Mouse (Mus musculus): ENCODE measurements around the gene Helz. TPM values are rescaled to one million over a fixed set of nuclear protein-coding genes. Genes with fewer than 3 reads are reported as not detected.

Helz gene
- total RNA-seq, 1 experiment, result 43.5 TPM

- H3K4me3 ChIP-seq (ENCODE audit: insufficient read depth in 1 of 2, low read depth in 1 of 2, low read length in 2 of 2, poor library complexity in 1 of 2, severe bottlenecking in 1 of 2), result no peak overlapping the region
- H3K36me3 ChIP-seq (ENCODE audit: control insufficient read depth, insufficient read depth, low read length, poor library complexity, severe bottlenecking), result peaks cover 41% of the 10 kb centered on the region
- no peak overlapping the region for H3K27ac ChIP-seq (ENCODE audit: insufficient read depth, low read depth, low read length, poor library complexity, severe bottlenecking)
- in situ Hi-C loops (cut with MboI; ENCODE audit: low sequenced_read_pairs in 2 of 2, unreplicated experiment in 2 of 2), result no loop called here
- no peaks in the 10 kb centered on the region for H3K4me1 ChIP-seq (ENCODE audit: control insufficient read depth in 2 of 2, insufficient read depth in 2 of 2, low read length in 2 of 2, poor library complexity in 1 of 2)
- H3K9me3 ChIP-seq (ENCODE audit: control insufficient read depth, insufficient read depth, low read depth, low read length), result no peaks in the 10 kb centered on the region
- DNase-seq (ENCODE audit: low read depth, low spot score), result no peak
- no peak for TF ChIP-seq HCFC1 (IDR thresholded peaks at IDR 0.05; ENCODE audit: borderline replicate concordance, insufficient read depth, low read length)
- H3K9ac ChIP-seq (ENCODE audit: insufficient read depth, low read depth, low read length, poor library complexity, severe bottlenecking), result no peak overlapping the region
These were observed 100.9 kb downstream of the Helz start for GRCm38 (mm10) chr11:107648668-107649067.

GRCm38 (mm10) chr11:107649458-107649857, 101.7 kb downstream of the Helz start:
- in situ Hi-C loops (cut with MboI; ENCODE audit: low sequenced_read_pairs in 2 of 2, unreplicated experiment in 2 of 2), result no loop called here
- Histone ChIP-seq H3K4me1 (ENCODE audit: control insufficient read depth in 2 of 2, insufficient read depth in 2 of 2, low read length in 2 of 2, poor library complexity in 1 of 2) (no peaks in the 10 kb centered on the region), H3K36me3 (ENCODE audit: control insufficient read depth, insufficient read depth, low read length, poor library complexity, severe bottlenecking) (peaks cover 38% of the 10 kb centered on the region)

GRCm38 (mm10) chr11:107650422-107651051, 102.8 kb downstream of the Helz start:
- H3K4me1 ChIP-seq (ENCODE audit: control insufficient read depth in 2 of 2, insufficient read depth in 2 of 2, low read length in 2 of 2, poor library complexity in 1 of 2), result no peaks in the 10 kb centered on the region
- no peak overlapping the region for H3K27ac ChIP-seq (ENCODE audit: insufficient read depth, low read depth, low read length, poor library complexity, severe bottlenecking)
- H3K9ac ChIP-seq (ENCODE audit: insufficient read depth, low read depth, low read length, poor library complexity, severe bottlenecking), result no peak overlapping the region
- H3K36me3 ChIP-seq (ENCODE audit: control insufficient read depth, insufficient read depth, low read length, poor library complexity, severe bottlenecking), result peaks cover 38% of the 10 kb centered on the region
- no peaks in the 10 kb centered on the region for H3K9me3 ChIP-seq (ENCODE audit: control insufficient read depth, insufficient read depth, low read depth, low read length)
- DNase-seq (ENCODE audit: low read depth, low spot score), result no peak
- no peak overlapping the region for H3K4me3 ChIP-seq (ENCODE audit: insufficient read depth in 1 of 2, low read depth in 1 of 2, low read length in 2 of 2, poor library complexity in 1 of 2, severe bottlenecking in 1 of 2)
- in situ Hi-C loops (cut with MboI; ENCODE audit: low sequenced_read_pairs in 2 of 2, unreplicated experiment in 2 of 2), result no loop called here
- no peak for TF ChIP-seq CHD2 (IDR thresholded peaks at IDR 0.05; ENCODE audit: low read depth, low read length)
- TF ChIP-seq ZC3H11A (IDR thresholded peaks at IDR 0.05; ENCODE audit: borderline replicate concordance, low read depth, low read length), result no peak
- TF ChIP-seq HCFC1 (IDR thresholded peaks at IDR 0.05; ENCODE audit: borderline replicate concordance, insufficient read depth, low read length), result no peak
- no peak for TF ChIP-seq MAFK (IDR thresholded peaks at IDR 0.05; ENCODE audit: insufficient read depth, low read depth, low read length)

More at GRCm38 (mm10) chr11:107649458-107649857, 101.7 kb downstream of the Helz start:
- TF ChIP-seq CHD2 (IDR thresholded peaks at IDR 0.05; ENCODE audit: low read depth, low read length) (no peak), MAFK (IDR thresholded peaks at IDR 0.05; ENCODE audit: insufficient read depth, low read depth, low read length) (no peak)
- no peak overlapping the region for H3K27ac ChIP-seq (ENCODE audit: insufficient read depth, low read depth, low read length, poor library complexity, severe bottlenecking)
- no peaks in the 10 kb centered on the region for H3K9me3 ChIP-seq (ENCODE audit: control insufficient read depth, insufficient read depth, low read depth, low read length)
- H3K9ac ChIP-seq (ENCODE audit: insufficient read depth, low read depth, low read length, poor library complexity, severe bottlenecking), result no peak overlapping the region
- H3K4me3 ChIP-seq (ENCODE audit: insufficient read depth in 1 of 2, low read depth in 1 of 2, low read length in 2 of 2, poor library complexity in 1 of 2, severe bottlenecking in 1 of 2), result no peak overlapping the region
- DNase-seq (ENCODE audit: low read depth, low spot score), result no peak

- Histone ChIP-seq H3K9me3 (ENCODE audit: control insufficient read depth, insufficient read depth, low read depth, low read length) (no peaks in the 10 kb centered on the region), H3K4me1 (ENCODE audit: control insufficient read depth in 2 of 2, insufficient read depth in 2 of 2, low read length in 2 of 2, poor library complexity in 1 of 2) (no peaks in the 10 kb centered on the region), H3K27ac (ENCODE audit: insufficient read depth, low read depth, low read length, poor library complexity, severe bottlenecking) (no peak overlapping the region), H3K36me3 (ENCODE audit: control insufficient read depth, insufficient read depth, low read length, poor library complexity, severe bottlenecking) (peaks cover 41% of the 10 kb centered on the region), H3K9ac (ENCODE audit: insufficient read depth, low read depth, low read length, poor library complexity, severe bottlenecking) (no peak overlapping the region), H3K4me3 (ENCODE audit: insufficient read depth in 1 of 2, low read depth in 1 of 2, low read length in 2 of 2, poor library complexity in 1 of 2, severe bottlenecking in 1 of 2) (no peak overlapping the region)
- TF ChIP-seq MAFK (IDR thresholded peaks at IDR 0.05; ENCODE audit: insufficient read depth, low read depth, low read length) (no peak), ZNF384 (IDR thresholded peaks at IDR 0.05; ENCODE audit: low read depth, low read length) (no peak), CHD2 (IDR thresholded peaks at IDR 0.05; ENCODE audit: low read depth, low read length) (no peak), HCFC1 (IDR thresholded peaks at IDR 0.05; ENCODE audit: borderline replicate concordance, insufficient read depth, low read length) (no peak), ZC3H11A (IDR thresholded peaks at IDR 0.05; ENCODE audit: borderline replicate concordance, low read depth, low read length) (no peak)
- no peak for DNase-seq (ENCODE audit: low read depth, low spot score)
- in situ Hi-C loops (cut with MboI; ENCODE audit: low sequenced_read_pairs in 2 of 2, unreplicated experiment in 2 of 2), result no loop called here
These were observed 103.7 kb downstream of the Helz start for GRCm38 (mm10) chr11:107651391-107651790.

GRCm38 (mm10) chr11:107652137-107652536, 104.4 kb downstream of the Helz start:
- in situ Hi-C loops (cut with MboI; ENCODE audit: low sequenced_read_pairs in 2 of 2, unreplicated experiment in 2 of 2), result no loop called here
- Histone ChIP-seq H3K9ac (ENCODE audit: insufficient read depth, low read depth, low read length, poor library complexity, severe bottlenecking) (no peak overlapping the region), H3K4me1 (ENCODE audit: control insufficient read depth in 2 of 2, insufficient read depth in 2 of 2, low read length in 2 of 2, poor library complexity in 1 of 2) (no peaks in the 10 kb centered on the region), H3K27ac (ENCODE audit: insufficient read depth, low read depth, low read length, poor library complexity, severe bottlenecking) (no peak overlapping the region), H3K36me3 (ENCODE audit: control insufficient read depth, insufficient read depth, low read length, poor library complexity, severe bottlenecking) (peaks cover 42% of the 10 kb centered on the region), H3K4me3 (ENCODE audit: insufficient read depth in 1 of 2, low read depth in 1 of 2, low read length in 2 of 2, poor library complexity in 1 of 2, severe bottlenecking in 1 of 2) (no peak overlapping the region), H3K9me3 (ENCODE audit: control insufficient read depth, insufficient read depth, low read depth, low read length) (no peaks in the 10 kb centered on the region)
- DNase-seq (ENCODE audit: low read depth, low spot score), result no peak
- TF ChIP-seq MAFK (IDR thresholded peaks at IDR 0.05; ENCODE audit: insufficient read depth, low read depth, low read length), result no peak
